Mouse (Mus musculus): ENCODE measurements around the gene Gpatch4. TPM values are rescaled to one million over a fixed set of nuclear protein-coding genes. Genes with fewer than 3 reads are reported as not detected.
A peak's percentile ranks its signal among the peaks of the same experiment; 100 is the strongest.

Gpatch4 gene
- polyA plus RNA-seq, 3 experiments from 2014 or later, result 20.8 to 37.5 (median 36.6) TPM

GRCm38 (mm10) chr3:88033506-88033905, 9.4 kb upstream of the Gpatch4 start:
- ATAC-seq, result no peak

- no peak for ATAC-seq
Observed at GRCm38 (mm10) chr3:88035561-88036293, 7.2 kb upstream of the Gpatch4 start.

- ATAC-seq, result no peak
Observed at GRCm38 (mm10) chr3:88049532-88049931, 6.6 kb downstream of the Gpatch4 start.

GRCm38 (mm10) chr3:88057030-88057429, 14.1 kb downstream of the Gpatch4 start:
- ATAC-seq, result no peak

GRCm38 (mm10) chr3:88057902-88058696, 15.2 kb downstream of the Gpatch4 start, which contains the start of gene Naxe:
Gene Naxe (minus strand): TSS chr3:88058495.
- ATAC-seq, result peak; percentile 95

GRCm38 (mm10) chr3:88068386-88068785, 25.5 kb downstream of the Gpatch4 start:
- no peak for ATAC-seq

GRCm38 (mm10) chr3:88071783-88072182, 28.9 kb downstream of the Gpatch4 start:
- ATAC-seq, result peak; percentile 58

GRCm38 (mm10) chr3:88073631-88074030, 30.7 kb downstream of the Gpatch4 start:
- no peak for ATAC-seq

- ATAC-seq, result no peak
Observed at GRCm38 (mm10) chr3:88074351-88074750, 31.4 kb downstream of the Gpatch4 start.

- ATAC-seq, result no peak
Observed at GRCm38 (mm10) chr3:88074766-88075165, 31.9 kb downstream of the Gpatch4 start.

- no peak for ATAC-seq
Observed at GRCm38 (mm10) chr3:88077441-88077840, 34.5 kb downstream of the Gpatch4 start.

GRCm38 (mm10) chr3:88078204-88078603, 35.3 kb downstream of the Gpatch4 start, which contains the start of gene Ttc24:
Gene Ttc24 (minus strand): TSS chr3:88078304.
- ATAC-seq, result no peak

GRCm38 (mm10) chr3:88081345-88082223, 38.7 kb downstream of the Gpatch4 start, which contains the start of gene Iqgap3:
Gene Iqgap3 (plus strand): TSS chr3:88081971.
- ATAC-seq, result peak; percentile 82

GRCm38 (mm10) chr3:88082224-88082618, 39.3 kb downstream of the Gpatch4 start:
- no peak for ATAC-seq

- ATAC-seq, result no peak
Observed at GRCm38 (mm10) chr3:88082663-88083062, 39.8 kb downstream of the Gpatch4 start.

GRCm38 (mm10) chr3:88084001-88084400, 41.1 kb downstream of the Gpatch4 start:
- ATAC-seq, result no peak

- ATAC-seq, result no peak
Observed at GRCm38 (mm10) chr3:88085459-88085858, 42.6 kb downstream of the Gpatch4 start.

- no peak for ATAC-seq
Observed at GRCm38 (mm10) chr3:88087688-88088087, 44.8 kb downstream of the Gpatch4 start.

GRCm38 (mm10) chr3:88090106-88090505, 47.2 kb downstream of the Gpatch4 start:
- ATAC-seq, result no peak

- no peak for ATAC-seq
Observed at GRCm38 (mm10) chr3:88090616-88091015, 47.7 kb downstream of the Gpatch4 start.

- no peak for ATAC-seq
Observed at GRCm38 (mm10) chr3:88094126-88094525, 51.2 kb downstream of the Gpatch4 start.

- ATAC-seq, result no peak
Observed at GRCm38 (mm10) chr3:88097666-88098065, 54.8 kb downstream of the Gpatch4 start.

- ATAC-seq, result no peak
Observed at GRCm38 (mm10) chr3:88100251-88100650, 57.3 kb downstream of the Gpatch4 start.
